Mouse (Mus musculus) CH12.LX (cell line): ENCODE data around the gene Drc3. TPM values are rescaled to one million over a fixed set of nuclear protein-coding genes. Genes with fewer than 3 reads are reported as not detected.

Experiments used
- DNase-seq: peaks from one replicate; pipeline ENCODE4 v3.0.0-alpha.2; 2013; ENCODE audit errors: extremely low read depth
- H3K27ac ChIP-seq: 2 replicates; pipeline ENCODE4 v1.5.1; 2012; ENCODE audit warnings: low read depth, mild to moderate bottlenecking, control low read depth, moderate library complexity; ENCODE audit not compliant: insufficient read depth
- H3K27me3 ChIP-seq: replicated peaks from 2 replicates; pipeline ENCODE3; 2012; ENCODE audit warnings: inconsistent platforms
- H3K36me3 ChIP-seq, 2 experiments: replicated peaks in 1 of 2; 2 replicates each; pipeline versions ENCODE3 to v1.6.1; 2012; ENCODE audit warnings: inconsistent platforms in 1 of 2, low read length in 1 of 2, mild to moderate bottlenecking in 1 of 2, mixed read lengths in 1 of 2, moderate library complexity in 1 of 2; ENCODE audit not compliant: control insufficient read depth in 1 of 2, insufficient read depth in 1 of 2
- H3K4me1 ChIP-seq, 2 experiments: 2 replicates each; pipeline ENCODE4 v1.6.1; 2012; ENCODE audit warnings: inconsistent platforms in 1 of 2, moderate library complexity in 1 of 2; ENCODE audit not compliant: insufficient read depth in 2 of 2, control insufficient read depth in 1 of 2
- H3K4me2 ChIP-seq: 2 replicates; pipeline ENCODE4 v1.6.1; 2012; ENCODE audit warnings: low read depth, mild to moderate bottlenecking, control low read depth; ENCODE audit not compliant: poor library complexity, insufficient read depth, severe bottlenecking
- H3K4me3 ChIP-seq, 3 experiments: fragments of 150-350 bp in 1 of 3; sonication (generic) in 1 of 3; replicated peaks in 1 of 3; 2 replicates each; pipeline versions ENCODE3 to v1.5.1; 2011 to 2012; ENCODE audit warnings: low read depth in 2 of 3, low read length in 2 of 3, mild to moderate bottlenecking in 2 of 3, moderate library complexity in 2 of 3, control low read depth in 1 of 3, improper control_type of control experiment in 1 of 3, inconsistent platforms in 1 of 3, mixed read lengths in 1 of 3; ENCODE audit not compliant: poor library complexity in 1 of 3
- H3K79me2 ChIP-seq: replicated peaks from 2 replicates; pipeline ENCODE4 v1.6.1; 2012; ENCODE audit warnings: mild to moderate bottlenecking, moderate library complexity; ENCODE audit not compliant: control insufficient read depth, poor library complexity, insufficient read depth, severe bottlenecking; ENCODE audit errors: extremely low read depth
- H3K9ac ChIP-seq: 2 replicates; pipeline ENCODE4 v1.6.1; 2012; ENCODE audit warnings: low read depth, mild to moderate bottlenecking, control low read depth, moderate library complexity; ENCODE audit not compliant: insufficient read depth
- H3K9me3 ChIP-seq: replicated peaks from 2 replicates; pipeline ENCODE3; 2012; ENCODE audit warnings: low read length, inconsistent platforms, mixed read lengths
- CHD1 ChIP-seq: IDR thresholded peaks from 2 replicates; pipeline ENCODE4 v1.6.1; 2012; ENCODE audit warnings: low read depth, low read length, improper control_type of control experiment, inconsistent platforms
- CTCF ChIP-seq, 2 experiments: IDR thresholded peaks in 1 of 2; conservative IDR thresholded peaks in 1 of 2; 2 replicates each; pipeline ENCODE4 v1.5.1; 2011 to 2012; ENCODE audit warnings: low read depth in 2 of 2, low read length in 2 of 2, improper control_type of control experiment in 1 of 2, inconsistent platforms in 1 of 2, mild to moderate bottlenecking in 1 of 2, moderate library complexity in 1 of 2
- ELF1 ChIP-seq: IDR thresholded peaks from 2 replicates; pipeline ENCODE4 v1.6.1; 2014; ENCODE audit warnings: low read depth, mild to moderate bottlenecking, inconsistent platforms, low read length, improper control_type of control experiment
- ETS1 ChIP-seq: conservative IDR thresholded peaks from 2 replicates; pipeline ENCODE4 v1.6.1; 2012; ENCODE audit warnings: low read depth, mild to moderate bottlenecking, inconsistent platforms, low read length, improper control_type of control experiment, moderate library complexity
- GABPA ChIP-seq: IDR thresholded peaks from 2 replicates; pipeline ENCODE4 v1.6.1; 2012; ENCODE audit warnings: low read depth, low read length, improper control_type of control experiment, inconsistent platforms; ENCODE audit not compliant: insufficient replicate concordance
- HCFC1 ChIP-seq: IDR thresholded peaks from 2 replicates; pipeline ENCODE4 v1.6.1; 2012; ENCODE audit warnings: low read depth, mild to moderate bottlenecking, inconsistent platforms, low read length, improper control_type of control experiment
- IRF4 ChIP-seq: IDR thresholded peaks from 2 replicates; pipeline ENCODE4 v1.6.1; 2014; ENCODE audit warnings: low read depth, mild to moderate bottlenecking, inconsistent platforms, low read length, improper control_type of control experiment
- JUND ChIP-seq: conservative IDR thresholded peaks from 2 replicates; pipeline ENCODE4 v1.6.1; 2011; ENCODE audit warnings: low read depth, low read length, improper control_type of control experiment
- MAZ ChIP-seq: IDR thresholded peaks from 2 replicates; pipeline ENCODE4 v1.6.1; 2012; ENCODE audit warnings: low read depth, mild to moderate bottlenecking, inconsistent platforms, low read length, improper control_type of control experiment, moderate library complexity
- MEF2A ChIP-seq: IDR thresholded peaks from 2 replicates; pipeline ENCODE4 v1.6.1; 2014; ENCODE audit warnings: low read depth, mild to moderate bottlenecking, inconsistent platforms, low read length, improper control_type of control experiment, borderline replicate concordance
- MXI1 ChIP-seq: IDR thresholded peaks from 2 replicates; pipeline ENCODE4 v1.6.1; 2011; ENCODE audit warnings: mild to moderate bottlenecking, low read depth, low read length, improper control_type of control experiment
- MYC ChIP-seq: IDR thresholded peaks from 2 replicates; pipeline ENCODE4 v1.6.1; 2011; ENCODE audit warnings: low read depth, mild to moderate bottlenecking, improper control_type of control experiment, low read length
- POLR2AphosphoS2 ChIP-seq: IDR thresholded peaks from 2 replicates; pipeline ENCODE4 v1.6.1; 2011; ENCODE audit warnings: low read depth, low read length, improper control_type of control experiment
- RAD21 ChIP-seq: IDR thresholded peaks from 2 replicates; pipeline ENCODE4 v1.6.1; 2011; ENCODE audit warnings: low read depth, mild to moderate bottlenecking, low read length, improper control_type of control experiment, moderate library complexity
- SIN3A ChIP-seq: IDR thresholded peaks from 2 replicates; pipeline ENCODE4 v1.6.1; 2012; ENCODE audit warnings: low read length, improper control_type of control experiment, inconsistent platforms
- TBP ChIP-seq: conservative IDR thresholded peaks from 2 replicates; pipeline ENCODE4 v1.6.1; 2011; ENCODE audit warnings: low read depth, low read length, improper control_type of control experiment
- TCF12 ChIP-seq: IDR thresholded peaks from 2 replicates; pipeline ENCODE4 v1.6.1; 2014; ENCODE audit warnings: low read depth, mild to moderate bottlenecking, inconsistent platforms, low read length, improper control_type of control experiment
- USF1 ChIP-seq: IDR thresholded peaks from 2 replicates; pipeline ENCODE4 v1.6.1; 2014; ENCODE audit warnings: low read depth, mild to moderate bottlenecking, inconsistent platforms, low read length, improper control_type of control experiment
- USF2 ChIP-seq: conservative IDR thresholded peaks from 2 replicates; pipeline ENCODE4 v1.6.1; 2011; ENCODE audit warnings: low read depth, low read length, improper control_type of control experiment
- ZC3H11A ChIP-seq: IDR thresholded peaks from 2 replicates; pipeline ENCODE4 v1.6.1; 2012; ENCODE audit warnings: low read depth, mild to moderate bottlenecking, inconsistent platforms, low read length, improper control_type of control experiment
- ZKSCAN1 ChIP-seq: IDR thresholded peaks from 2 replicates; pipeline ENCODE4 v1.6.1; 2012; ENCODE audit warnings: low read depth, inconsistent platforms, low read length, improper control_type of control experiment, borderline replicate concordance
- ZMIZ1 ChIP-seq: IDR thresholded peaks from 2 replicates; pipeline ENCODE4 v1.6.1; 2012; ENCODE audit warnings: low read depth, mild to moderate bottlenecking, inconsistent platforms, low read length, improper control_type of control experiment
- dilution Hi-C: fragments of 300-500 bp; cut with MboI; formaldehyde crosslinking; loops from 2 replicates; pipeline ENCODE4 v1.14.3; 2020; ENCODE audit warnings: low sequenced_read_pairs; ENCODE audit not compliant: extremely low pct_unique_long_range_greater_than_20kb, extremely low pct_ligation_motif_present
- in situ Hi-C: fragments of 300-500 bp; cut with MboI; formaldehyde crosslinking; loops from 3 replicates; pipeline ENCODE4 v1.14.3; 2019; ENCODE audit warnings: low sequenced_read_pairs, low pct_ligation_motif_present, low pct_unique_long_range_greater_than_20kb, mixed read lengths
- polyA plus RNA-seq: library from polyadenylated mRNA; unstranded; fragments of >175 nt; gene quantifications from 2 replicates; pipeline ENCODE4 v1.2.1, GENCODE M21; 2012; ENCODE audit warnings: low read depth; ENCODE audit not compliant: insufficient read length
- total RNA-seq, 2 experiments: library from RNA; depleted of rRNA; stranded (reverse); fragments of 300-350 nt in 1 of 2; fragments of >200 nt in 1 of 2; gene quantifications; 2 replicates each; pipeline ENCODE4 v1.2.3; 2012 to 2014

The Drc3 gene
- total and polyA plus RNA-seq, 3 experiments, result 1.4 to 3.9 (median 1.9) TPM

DNA sequence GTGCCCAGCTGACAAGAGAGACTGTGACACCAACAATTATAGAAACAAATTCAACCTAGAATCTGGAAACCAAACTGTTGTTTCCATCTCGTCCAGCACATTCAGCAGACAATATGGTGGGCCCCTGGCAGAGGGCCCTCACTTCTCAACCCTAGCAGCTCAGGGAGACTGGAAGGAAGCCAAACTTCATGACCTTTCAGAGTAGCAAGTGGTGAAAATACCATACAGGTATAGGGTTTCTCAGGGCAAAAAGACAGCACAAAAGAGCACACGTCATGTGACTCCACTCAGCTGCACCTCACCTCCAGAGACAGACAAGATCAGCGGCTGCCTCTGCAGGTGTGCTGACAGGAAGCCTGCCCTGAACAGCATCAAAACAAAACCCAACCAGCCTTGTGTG lies 19.0 kb upstream of the Drc3 start:
- Histone ChIP-seq H3K4me2 (peak overlapping the region; percentile 17; the same call in 1 of the 2 replicates), H3K4me1 (peaks cover 13 to 37% of the 10 kb centered on the region in 2 experiments), H3K4me3 (no peak overlapping the region), H3K79me2 (no peaks in the 10 kb centered on the region; the same call in 1 of the 2 replicates), H3K9ac (no peak overlapping the region), H3K9me3 (no peaks in the 10 kb centered on the region), H3K27ac (no peak overlapping the region), H3K27me3 (no peaks in the 10 kb centered on the region), H3K36me3 (peaks cover 0 to 6% of the 10 kb centered on the region in 2 experiments)
- in situ Hi-C loops, result no loop called here
- DNase-seq, result no peak
- dilution Hi-C loops, result no loop called here
- TF ChIP-seq ZKSCAN1 (no peak), TCF12 (0 out of 2 replicates have a peak, but pooled peaks have one; percentile 5), USF2 (peak; percentile 58; the same call in 1 of the 2 replicates), CTCF (conservative IDR thresholded peaks at IDR 0.05 in 1 of 2, IDR thresholded peaks at IDR 0.05 in 1 of 2; ENCODE audit: low read depth in 2 of 2, low read length in 2 of 2) (no peak), USF1 (peak; percentile 57), POLR2AphosphoS2 (no peak), ELF1 (no peak), JUND (no peak), ZMIZ1 (no peak)

DNA sequence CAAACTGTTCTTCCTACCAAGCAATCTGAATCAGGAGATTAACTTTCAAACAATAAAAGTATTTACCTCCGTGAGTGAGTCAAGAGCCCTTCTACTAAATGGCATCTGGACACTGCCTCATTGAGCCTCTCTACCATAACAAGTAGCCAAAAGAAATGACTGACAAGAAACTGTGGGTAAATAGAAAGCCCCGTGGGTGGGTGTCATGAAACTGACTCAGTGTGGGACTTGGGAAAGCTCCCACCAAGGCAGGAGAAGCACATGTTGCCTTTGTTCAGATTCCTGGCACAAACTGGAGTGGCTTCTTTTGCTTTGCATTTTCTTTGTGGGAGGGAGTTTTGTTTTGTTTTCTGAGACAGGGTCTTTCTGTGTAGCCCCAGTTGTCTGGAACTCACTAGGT lies 17.4 kb upstream of the Drc3 start:
- no peaks in the 10 kb centered on the region; the same call in 1 of the 2 replicates for H3K79me2 ChIP-seq
- H3K4me2 ChIP-seq, result no peak overlapping the region
- H3K36me3 ChIP-seq, result peaks cover 0 to 6% of the 10 kb centered on the region in 2 experiments
- dilution Hi-C loops (no loop called here), in situ Hi-C loops (no loop called here)
- H3K27me3 ChIP-seq, result no peaks in the 10 kb centered on the region
- no peak overlapping the region for H3K9ac ChIP-seq
- DNase-seq, result no peak
- H3K4me3 ChIP-seq, result no peak overlapping the region
- H3K9me3 ChIP-seq, result no peaks in the 10 kb centered on the region
- H3K27ac ChIP-seq, result no peak overlapping the region
- TF ChIP-seq RAD21, result no peak
- TF ChIP-seq SIN3A, result no peak
- no peak for TF ChIP-seq GABPA
- no peak for TF ChIP-seq HCFC1
- TF ChIP-seq MXI1, result no peak
- TF ChIP-seq ZC3H11A, result no peak
- TF ChIP-seq CHD1, result no peak
- TF ChIP-seq ETS1, result no peak
- no peak for TF ChIP-seq IRF4
- no peak for TF ChIP-seq USF2
- TF ChIP-seq MEF2A, result no peak
- TF ChIP-seq MAZ, result no peak
- TF ChIP-seq TBP, result no peak
- TF ChIP-seq MYC, result no peak
- H3K4me1 ChIP-seq, result peaks cover 13 to 34% of the 10 kb centered on the region in 2 experiments
